Mouse (Mus musculus) lung, postnatal 14 days (tissue): ENCODE measurements around the gene Zfp213.
"Not testable (repeated sequence)": the region's sequence is repeated elsewhere in the genome, so short reads cannot be mapped to it uniquely, and the experiment has no call there.

Experiments used
- DNase-seq: peaks from one replicate; pipeline ENCODE4 v3.0.0; 2021

Zfp213 gene

GRCm38 (mm10) chr17:23563595-23564367 lies at the start of gene Zfp213:
Zfp213 (minus strand) TSS chr17:23564238.
- peak; percentile 96 for DNase-seq

DNA sequence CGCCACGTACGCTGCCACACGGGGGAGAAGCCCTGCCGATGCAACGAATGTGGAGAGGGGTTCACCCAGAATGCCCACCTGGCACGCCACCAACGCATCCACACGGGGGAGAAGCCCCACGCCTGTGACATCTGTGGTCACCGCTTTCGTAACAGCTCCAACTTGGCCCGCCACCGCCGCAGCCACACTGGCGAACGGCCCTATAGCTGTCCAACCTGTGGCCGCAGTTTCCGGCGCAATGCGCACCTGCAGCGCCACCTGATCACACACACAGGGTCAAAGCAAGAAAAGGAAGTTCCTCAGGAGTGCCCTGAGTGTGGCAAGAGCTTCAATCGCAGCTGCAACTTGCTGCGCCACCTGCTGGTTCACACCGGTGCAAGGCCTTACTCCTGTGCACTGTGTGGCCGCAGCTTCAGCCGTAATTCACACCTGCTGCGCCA lies 46.3 kb upstream of the Zfp213 start:
- DNase-seq: peak; percentile 75

GRCm38 (mm10) chr17:23609612-23610011 lies 45.6 kb upstream of the Zfp213 start:
- DNase-seq: no peak

GRCm38 (mm10) chr17:23605220-23605619 lies 41.2 kb upstream of the Zfp213 start:
- DNase-seq: no peak

DNA sequence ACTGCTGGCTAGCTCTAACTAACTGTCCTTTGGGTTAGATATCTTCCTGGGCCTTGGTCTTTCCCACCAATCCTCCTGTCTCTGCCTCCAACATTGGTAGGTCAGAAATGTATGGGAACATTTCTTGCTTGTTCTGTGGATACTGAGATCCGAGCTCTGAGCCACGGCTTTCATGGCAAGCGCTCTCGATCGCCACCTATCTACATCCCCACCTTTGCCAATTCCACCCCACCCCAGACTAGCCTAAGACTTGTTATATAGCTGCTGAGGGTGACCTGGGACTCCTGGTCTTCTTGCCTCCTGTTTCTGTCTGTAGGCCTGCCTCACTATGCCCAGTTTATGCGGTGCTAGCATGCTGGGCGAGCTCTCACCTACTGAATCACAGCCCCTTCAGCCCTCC lies 40.4 kb upstream of the Zfp213 start:
- no peak for DNase-seq

DNA sequence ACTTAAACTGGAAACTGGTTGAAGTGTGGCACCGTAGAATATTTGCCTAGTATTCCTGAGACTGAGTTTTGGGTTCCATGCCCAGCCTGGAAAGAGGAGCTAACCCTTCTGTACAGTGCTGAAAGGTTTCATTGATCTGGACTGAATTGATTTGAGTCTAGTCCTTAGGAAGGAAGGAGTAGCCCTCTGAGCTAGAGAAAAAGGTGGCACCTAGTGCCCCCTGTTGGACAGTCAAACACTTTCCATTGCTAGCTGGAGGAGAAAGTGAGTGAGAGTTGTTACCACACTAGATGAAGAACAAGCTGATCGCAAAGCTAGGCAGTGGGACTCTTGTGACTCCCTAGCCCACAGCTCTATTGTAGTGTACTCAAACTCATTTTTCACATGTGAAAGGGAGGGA lies 39.5 kb upstream of the Zfp213 start:
- peak; percentile 20 for DNase-seq

- DNase-seq: no peak
These were observed 39.0 kb upstream of the Zfp213 start for GRCm38 (mm10) chr17:23603077-23603476.

- no peak for DNase-seq
These were observed 38.0 kb upstream of the Zfp213 start for GRCm38 (mm10) chr17:23601836-23602585.

- no peak for DNase-seq
These were observed 36.9 kb upstream of the Zfp213 start, which contains the start of gene Zscan10 for GRCm38 (mm10) chr17:23600641-23601622. Zscan10 (plus strand) TSS chr17:23600856.

GRCm38 (mm10) chr17:23599605-23600063 lies 35.6 kb upstream of the Zfp213 start:
- no peak for DNase-seq

DNA sequence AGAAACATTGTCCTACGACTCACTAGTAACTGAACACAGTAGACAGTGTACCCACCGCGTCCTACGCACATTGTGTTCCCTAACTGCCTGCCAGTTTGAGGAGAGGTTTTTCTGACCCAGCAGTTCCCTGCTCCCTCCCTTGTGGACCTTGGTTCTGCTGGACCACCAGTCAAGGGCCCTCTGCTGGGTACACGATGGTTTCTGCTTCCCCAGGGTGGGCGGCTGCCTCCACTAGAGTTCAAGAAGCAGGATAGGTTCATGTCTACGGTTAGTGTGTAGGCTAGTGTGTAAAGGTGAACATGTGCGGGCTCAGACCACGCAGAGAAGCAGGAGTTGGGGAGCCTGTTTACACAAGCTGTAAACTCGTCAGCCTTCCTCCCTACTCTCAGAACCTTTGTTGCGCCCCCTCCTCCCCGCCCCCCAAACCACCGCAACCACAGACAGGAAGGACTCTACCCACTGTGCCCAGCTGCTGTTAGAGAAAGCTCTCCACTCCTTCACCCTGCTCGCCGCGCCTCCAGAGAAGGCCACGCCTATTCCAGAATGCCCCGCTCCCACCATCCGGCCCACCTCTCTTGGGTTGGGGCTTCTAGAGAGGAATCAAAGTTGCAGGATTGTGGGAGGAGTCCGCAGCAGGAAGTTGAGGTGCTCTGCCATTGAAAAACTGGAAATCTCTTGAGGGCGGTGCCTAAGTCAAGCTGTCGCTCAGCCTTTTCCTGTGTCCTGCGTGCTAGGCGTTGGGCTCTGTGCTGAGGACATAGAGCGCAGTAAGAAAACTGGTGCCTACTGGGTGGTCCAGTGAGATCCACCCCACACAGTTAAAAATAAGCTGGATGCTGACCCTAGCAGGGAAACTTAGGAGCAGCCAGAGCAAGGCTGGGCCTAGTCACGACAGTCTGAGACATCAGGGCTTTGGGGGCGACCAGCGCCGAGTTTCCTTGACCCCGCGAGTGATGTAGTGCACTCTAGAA lies 34.8 kb upstream of the Zfp213 start, which contains the start of gene Zfp13:
Zfp13 (minus strand) TSS at position 906 of the 971 bp plus-strand sequence.
- DNase-seq: peak; percentile 84

- not testable (repeated sequence) for DNase-seq
These were observed 31.1 kb upstream of the Zfp213 start for GRCm38 (mm10) chr17:23595139-23595538.

DNA sequence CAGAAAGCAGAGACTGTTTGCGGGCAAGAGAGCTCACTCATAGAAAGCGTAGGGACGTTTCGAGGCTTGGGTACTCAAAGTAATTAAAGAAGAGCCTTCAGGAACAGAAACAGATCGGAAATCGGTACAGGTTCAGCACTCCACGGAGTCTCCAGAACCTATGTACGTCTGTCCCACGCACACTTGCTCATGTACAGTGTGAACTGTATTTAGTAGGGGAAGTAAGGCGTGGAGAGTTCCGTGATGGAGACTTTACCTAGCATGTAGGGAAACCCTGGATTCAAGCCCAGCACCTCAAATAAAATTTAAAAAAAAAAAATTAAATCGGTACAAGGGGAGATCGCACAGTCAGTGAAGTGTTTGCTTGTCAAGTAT lies 28.9 kb upstream of the Zfp213 start:
- no peak for DNase-seq

- DNase-seq: peak; percentile 94
These were observed 28.3 kb upstream of the Zfp213 start for GRCm38 (mm10) chr17:23592208-23592925.

DNA sequence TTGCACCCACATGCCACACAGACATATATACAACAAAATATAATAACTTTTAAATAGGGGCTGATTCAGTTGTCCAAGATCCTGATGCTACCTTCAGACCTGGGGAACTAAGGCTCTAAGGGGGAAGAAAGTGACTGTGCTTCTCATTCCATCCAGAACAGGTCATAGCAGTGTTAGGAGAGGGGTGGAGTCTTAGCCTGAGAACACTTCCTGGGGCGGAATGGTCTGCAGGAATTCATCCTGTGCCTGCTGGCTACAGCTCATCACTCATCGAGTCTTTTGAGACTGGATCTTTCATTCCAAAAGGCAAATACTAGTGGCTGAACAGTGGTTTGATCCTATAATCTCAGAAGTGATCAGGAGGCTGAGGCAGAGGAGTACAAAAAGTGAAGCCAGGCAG lies 23.2 kb upstream of the Zfp213 start:
- no peak for DNase-seq

DNA sequence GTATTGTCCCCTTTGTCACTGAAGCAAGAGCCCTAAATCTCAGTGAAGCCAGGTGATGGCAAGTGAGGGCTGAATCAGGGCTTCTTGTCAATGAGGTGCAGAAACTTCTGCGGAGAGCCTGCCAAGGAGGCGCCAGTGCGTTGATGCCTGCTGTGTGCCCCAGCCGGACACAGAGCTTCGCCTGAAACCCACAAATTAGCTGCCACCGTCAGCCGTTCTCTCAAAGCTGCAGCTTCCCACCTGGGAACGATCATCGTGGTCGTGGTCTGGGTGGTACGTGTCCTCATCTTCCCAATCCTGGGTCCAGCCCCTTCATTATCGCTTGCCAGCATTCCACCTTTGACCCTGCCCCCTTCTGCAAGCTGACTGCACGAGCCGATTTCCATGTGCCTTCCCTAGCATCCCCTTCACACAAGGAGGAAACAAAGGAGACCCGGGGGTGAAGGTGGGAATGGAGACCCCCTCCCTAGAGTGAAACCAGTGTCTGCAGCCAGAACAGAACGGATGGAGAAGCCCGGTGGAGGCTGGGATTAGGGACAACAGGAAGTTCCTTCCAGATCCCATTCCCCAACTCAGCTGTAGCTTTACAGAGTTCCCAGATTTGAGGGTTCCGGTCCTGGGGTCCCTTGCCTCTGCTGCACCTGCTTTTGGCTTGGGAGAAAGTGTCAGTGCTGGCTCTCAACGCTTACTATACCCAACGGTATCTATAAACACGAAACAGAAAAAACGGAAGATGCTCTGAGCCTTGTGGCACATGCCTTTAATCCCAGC lies 21.9 kb upstream of the Zfp213 start:
- peak; percentile 51 for DNase-seq

GRCm38 (mm10) chr17:23584786-23585185 lies 20.7 kb upstream of the Zfp213 start:
- DNase-seq: no peak

DNA sequence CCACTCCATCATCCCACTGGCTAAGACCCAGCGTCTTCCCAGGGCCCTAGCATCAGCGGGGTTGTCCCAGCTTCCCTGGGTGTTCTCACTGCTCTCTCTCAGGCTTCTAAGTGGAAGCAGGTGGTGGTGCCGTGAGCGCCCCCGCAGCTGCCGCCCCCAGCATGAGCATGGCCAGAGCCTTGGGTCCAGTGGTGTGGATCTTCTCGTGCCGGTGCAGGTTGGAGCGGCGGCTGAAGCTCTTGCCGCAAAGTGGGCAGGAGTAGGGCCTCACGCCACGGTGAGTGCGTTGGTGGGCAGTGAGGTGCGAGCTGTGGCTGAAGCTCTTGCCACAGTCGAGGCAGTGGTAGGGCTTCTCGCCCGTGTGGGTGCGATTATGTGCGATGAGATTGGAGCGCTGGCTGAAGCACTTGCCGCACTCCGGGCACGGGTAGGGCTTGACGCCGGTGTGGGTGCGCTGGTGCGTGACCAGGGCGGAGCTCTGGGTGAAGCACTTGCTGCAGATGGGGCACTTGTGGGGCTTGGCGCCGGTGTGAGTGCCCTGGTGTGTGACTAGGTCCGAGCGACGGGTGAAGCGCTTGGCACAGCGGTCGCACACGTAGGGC lies 12.0 kb upstream of the Zfp213 start:
- no peak for DNase-seq

DNA sequence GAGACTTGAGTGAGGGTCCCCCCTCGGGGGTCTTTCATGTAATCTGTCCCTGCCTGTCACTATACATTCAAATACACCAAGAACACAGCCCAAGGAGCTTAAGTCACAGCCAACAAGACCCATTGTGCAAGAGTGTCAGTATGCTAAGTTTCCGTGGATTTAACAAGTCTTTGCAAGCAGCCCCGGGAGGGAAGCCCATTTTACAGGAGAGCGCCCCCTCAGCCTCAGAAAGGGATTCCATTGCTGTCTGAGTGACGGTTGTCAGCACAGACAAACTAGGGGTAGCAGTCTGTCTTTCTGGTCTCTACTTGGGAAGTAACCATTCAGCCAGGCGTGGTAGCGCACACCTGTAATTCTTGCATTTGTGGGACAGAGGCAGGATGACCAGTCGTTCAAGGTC lies 10.1 kb upstream of the Zfp213 start:
- no peak for DNase-seq

GRCm38 (mm10) chr17:23572059-23572458 lies 8.0 kb upstream of the Zfp213 start:
- no peak for DNase-seq
